Mouse (Mus musculus): ENCODE measurements around the gene Pold1. TPM values are rescaled to one million over a fixed set of nuclear protein-coding genes. Genes with fewer than 3 reads are reported as not detected.

The Pold1 gene
- polyA plus RNA-seq, 1 experiment from 2014 or later: 18.8 TPM

- Histone ChIP-seq H3K9me3 (replicated peaks) (no peaks in the 10 kb centered on the region), H3K4me3 (replicated peaks) (no peak overlapping the region), H3K4me1 (peaks cover 18% of the 10 kb centered on the region), H3K27ac (replicated peaks) (no peak overlapping the region), H3K4me2 (no peak overlapping the region), H3K36me3 (peaks cover 53% of the 10 kb centered on the region), H3K9ac (replicated peaks) (no peak overlapping the region), H3K27me3 (replicated peaks) (no peaks in the 10 kb centered on the region)
- no peak for ATAC-seq (ENCODE audit: low FRiP score)
- 76% methylated on average over 4 of the region's 4 CpGs for WGBS
Measured at GRCm38 (mm10) chr7:44490281-44490680, 58.4 kb downstream of the Pold1 start.

GRCm38 (mm10) chr7:44488545-44488944, 60.1 kb downstream of the Pold1 start:
- 96% methylated on average over 8 of the region's 8 CpGs for WGBS
- Histone ChIP-seq H3K9me3 (replicated peaks) (no peaks in the 10 kb centered on the region), H3K27me3 (replicated peaks) (no peaks in the 10 kb centered on the region), H3K4me1 (0 out of 2 replicates have a peak, but pooled peaks cover 6% of the 10 kb centered on the region), H3K4me3 (replicated peaks) (no peak overlapping the region), H3K36me3 (peaks cover 46% of the 10 kb centered on the region), H3K27ac (replicated peaks) (no peak overlapping the region), H3K9ac (replicated peaks) (no peak overlapping the region), H3K4me2 (no peak overlapping the region)
- ATAC-seq (ENCODE audit: low FRiP score): no peak

- WGBS: 88% methylated on average over 7 of the region's 7 CpGs
Measured at GRCm38 (mm10) chr7:44487936-44488335, 60.7 kb downstream of the Pold1 start.

GRCm38 (mm10) chr7:44486927-44487575, 61.6 kb downstream of the Pold1 start:
- peaks cover 34% of the 10 kb centered on the region for H3K36me3 ChIP-seq
- no peaks in the 10 kb centered on the region; the same call in 1 of the 2 replicates for H3K27me3 ChIP-seq (replicated peaks)
- H3K9me3 ChIP-seq (replicated peaks): no peaks in the 10 kb centered on the region
- H3K9ac ChIP-seq (replicated peaks): no peak overlapping the region
- WGBS: 64% methylated on average over 13 of the region's 13 CpGs
- H3K27ac ChIP-seq (replicated peaks): peak overlapping the region; percentile 51; the same call in 1 of the 2 replicates
- H3K4me3 ChIP-seq (replicated peaks): no peak overlapping the region
- H3K4me1 ChIP-seq: 0 out of 2 replicates have a peak, but pooled peaks cover 6% of the 10 kb centered on the region
- no peak overlapping the region for H3K4me2 ChIP-seq
- ATAC-seq (ENCODE audit: low FRiP score): no peak

More at GRCm38 (mm10) chr7:44487936-44488335, 60.7 kb downstream of the Pold1 start:
- Histone ChIP-seq H3K9ac (replicated peaks) (no peak overlapping the region), H3K4me2 (no peak overlapping the region), H3K4me3 (replicated peaks) (no peak overlapping the region), H3K27me3 (replicated peaks) (no peaks in the 10 kb centered on the region), H3K36me3 (peaks cover 41% of the 10 kb centered on the region), H3K9me3 (replicated peaks) (no peaks in the 10 kb centered on the region), H3K27ac (replicated peaks) (no peak overlapping the region), H3K4me1 (0 out of 2 replicates have a peak, but pooled peaks cover 6% of the 10 kb centered on the region)
- no peak for ATAC-seq (ENCODE audit: low FRiP score)

- peaks cover 20% of the 10 kb centered on the region for H3K36me3 ChIP-seq
- peaks cover 8% of the 10 kb centered on the region for H3K27me3 ChIP-seq (replicated peaks)
- H3K27ac ChIP-seq (replicated peaks): no peak overlapping the region
- H3K4me2 ChIP-seq: no peak overlapping the region
- H3K4me3 ChIP-seq (replicated peaks): no peak overlapping the region
- H3K9me3 ChIP-seq (replicated peaks): no peaks in the 10 kb centered on the region
- H3K4me1 ChIP-seq: 0 out of 2 replicates have a peak, but pooled peaks cover 3% of the 10 kb centered on the region
- 74% methylated on average over 7 of the region's 7 CpGs for whole genome bisulfite sequencing
- ATAC-seq (ENCODE audit: low FRiP score): no peak
- H3K9ac ChIP-seq (replicated peaks): no peak overlapping the region
Measured at GRCm38 (mm10) chr7:44485572-44486195, 63.0 kb downstream of the Pold1 start.

- WGBS: 44% methylated on average over 5 of the region's 5 CpGs
- Histone ChIP-seq H3K36me3 (peaks cover 13% of the 10 kb centered on the region; the same call in 1 of the 2 replicates), H3K4me1 (0 out of 2 replicates have a peak, but pooled peaks cover 3% of the 10 kb centered on the region), H3K9ac (replicated peaks) (no peak overlapping the region), H3K4me3 (replicated peaks) (no peak overlapping the region), H3K4me2 (no peak overlapping the region), H3K9me3 (replicated peaks) (no peaks in the 10 kb centered on the region), H3K27ac (replicated peaks) (no peak overlapping the region), H3K27me3 (replicated peaks) (peaks cover 8% of the 10 kb centered on the region)
- peak; percentile 77 for ATAC-seq (ENCODE audit: low FRiP score)
Measured at GRCm38 (mm10) chr7:44484841-44485571, 63.6 kb downstream of the Pold1 start.

- Histone ChIP-seq H3K4me1 (0 out of 2 replicates have a peak, but pooled peaks cover 3% of the 10 kb centered on the region), H3K4me2 (no peak overlapping the region), H3K27me3 (replicated peaks) (peaks cover 10% of the 10 kb centered on the region), H3K4me3 (replicated peaks) (no peak overlapping the region), H3K9ac (replicated peaks) (no peak overlapping the region), H3K36me3 (peaks cover 7% of the 10 kb centered on the region; the same call in 1 of the 2 replicates), H3K27ac (replicated peaks) (no peak overlapping the region), H3K9me3 (replicated peaks) (no peaks in the 10 kb centered on the region)
- ATAC-seq (ENCODE audit: low FRiP score): no peak
- WGBS: 100% methylated on average over 1 of the region's 1 CpGs
Measured at GRCm38 (mm10) chr7:44484109-44484508, 64.5 kb downstream of the Pold1 start.

- Histone ChIP-seq H3K9ac (replicated peaks) (no peak overlapping the region), H3K27ac (replicated peaks) (no peak overlapping the region), H3K4me3 (replicated peaks) (no peak overlapping the region), H3K4me2 (no peak overlapping the region), H3K36me3 (no peaks in the 10 kb centered on the region), H3K4me1 (0 out of 2 replicates have a peak, but pooled peaks cover 3% of the 10 kb centered on the region), H3K27me3 (replicated peaks) (peaks cover 10% of the 10 kb centered on the region), H3K9me3 (replicated peaks) (no peaks in the 10 kb centered on the region)
- WGBS: 79% methylated on average over 3 of the region's 3 CpGs
- no peak for ATAC-seq (ENCODE audit: low FRiP score)
Measured at GRCm38 (mm10) chr7:44482836-44483435, 65.7 kb downstream of the Pold1 start.

Small RNA genes lying within 50 kb of the gene (microRNA-seq; reads per million reads assigned to microRNA genes)
- not detected for gene Mir7053

Other genes starting within 250 kb of the Pold1 start
- gene Clec11a, start 241.9 kb downstream of the Pold1 start, polyA plus RNA-seq (2015; fragmentation: Nextera tagmentation; extraction: Ambion mirVana): 4.8 and 5.5 TPM in 2 replicates
- 38.1 and 47.6 TPM in 2 replicates for gene Shank1, start 238.6 kb downstream of the Pold1 start, polyA plus RNA-seq (2015; fragmentation: Nextera tagmentation; extraction: Ambion mirVana)
- gene Syt3, start 164.7 kb downstream of the Pold1 start, polyA plus RNA-seq (2015; fragmentation: Nextera tagmentation; extraction: Ambion mirVana): 67.0 and 75.4 TPM in 2 replicates
- 2.5 and 3.4 TPM in 2 replicates for gene 1700008O03Rik, start 163.0 kb downstream of the Pold1 start, polyA plus RNA-seq (2015; fragmentation: Nextera tagmentation; extraction: Ambion mirVana)
- gene Lrrc4b, start 119.8 kb downstream of the Pold1 start, polyA plus RNA-seq (2015; fragmentation: Nextera tagmentation; extraction: Ambion mirVana): 11.0 and 14.9 TPM in 2 replicates
- 2.2 and 4.2 TPM in 2 replicates for gene Aspdh, start 83.5 kb downstream of the Pold1 start, polyA plus RNA-seq (2015; fragmentation: Nextera tagmentation; extraction: Ambion mirVana)
- gene Josd2, start 80.9 kb downstream of the Pold1 start, polyA plus RNA-seq (2015; fragmentation: Nextera tagmentation; extraction: Ambion mirVana): 45.2 and 51.0 TPM in 2 replicates
- 144 and 157 TPM in 2 replicates for gene Emc10, start 52.3 kb downstream of the Pold1 start, polyA plus RNA-seq (2015; fragmentation: Nextera tagmentation; extraction: Ambion mirVana)
- 22.6 and 23.2 TPM in 2 replicates for gene Fam71e1, start 52.3 kb downstream of the Pold1 start, polyA plus RNA-seq (2015; fragmentation: Nextera tagmentation; extraction: Ambion mirVana)
- gene Mybpc2, start 24.2 kb downstream of the Pold1 start, polyA plus RNA-seq (2015; fragmentation: Nextera tagmentation; extraction: Ambion mirVana): 0.14 and 0.36 TPM in 2 replicates
- gene Spib, start 16.8 kb downstream of the Pold1 start, polyA plus RNA-seq (2015; fragmentation: Nextera tagmentation; extraction: Ambion mirVana): 7.5 TPM in 1 of 2 replicates, not detected in the other
- 54.0 and 62.0 TPM in 2 replicates for gene Nr1h2, start 5.1 kb upstream of the Pold1 start, polyA plus RNA-seq (2015; fragmentation: Nextera tagmentation; extraction: Ambion mirVana)
- gene Napsa, start 23.5 kb upstream of the Pold1 start, polyA plus RNA-seq (2015; fragmentation: Nextera tagmentation; extraction: Ambion mirVana): 1.1 and 4.9 TPM in 2 replicates
- 7.2 and 8.0 TPM in 2 replicates for gene Kcnc3, start 41.8 kb upstream of the Pold1 start, polyA plus RNA-seq (2015; fragmentation: Nextera tagmentation; extraction: Ambion mirVana)
- gene Myh14, start 122.0 kb upstream of the Pold1 start, polyA plus RNA-seq (2015; fragmentation: Nextera tagmentation; extraction: Ambion mirVana): 4.8 and 6.0 TPM in 2 replicates
- gene Izumo2, start 159.9 kb upstream of the Pold1 start, polyA plus RNA-seq (2015; fragmentation: Nextera tagmentation; extraction: Ambion mirVana): not detected in 2 replicates
- gene Vrk3, start 199.6 kb upstream of the Pold1 start, polyA plus RNA-seq (2015; fragmentation: Nextera tagmentation; extraction: Ambion mirVana): 28.9 and 29.7 TPM in 2 replicates
- 1.1 and 1.4 TPM in 2 replicates for gene Zfp473, start 202.2 kb upstream of the Pold1 start, polyA plus RNA-seq (2015; fragmentation: Nextera tagmentation; extraction: Ambion mirVana)

Data from neural tube, embryonic 15.5 days (tissue).